Mouse (Mus musculus) heart, embryonic 13.5 days (tissue): ENCODE data around the gene Lhfpl2. TPM values are rescaled to one million over a fixed set of nuclear protein-coding genes. Genes with fewer than 3 reads are reported as not detected.

ENCODE experiments used
- ATAC-seq: fragments of 200-750 bp; cut with Nextera tagmentation; 2 replicates; pipeline ENCODE4 v1.8.0; 2017; ENCODE audit warnings: moderate TSS enrichment; ENCODE audit not compliant: insufficient number of reproducible peaks, low FRiP score, low TSS enrichment; ENCODE audit errors: extremely low read depth
- H3K27ac ChIP-seq: fragments of 300-500 bp; sonication (generic); replicated peaks from 2 replicates; pipeline ENCODE4 v1.5.1; 2015; ENCODE audit warnings: moderate library complexity, mild to moderate bottlenecking, inconsistent platforms
- H3K27me3 ChIP-seq: fragments of 300-500 bp; sonication (generic); replicated peaks from 2 replicates; pipeline ENCODE4 v1.6.1; 2015; ENCODE audit warnings: mild to moderate bottlenecking, inconsistent platforms
- H3K36me3 ChIP-seq: fragments of 300-500 bp; sonication (generic); 2 replicates; pipeline ENCODE4 v1.6.1; 2015; ENCODE audit warnings: mild to moderate bottlenecking, inconsistent platforms
- H3K4me1 ChIP-seq: fragments of 300-500 bp; sonication (generic); 2 replicates; pipeline ENCODE4 v1.6.1; 2015; ENCODE audit warnings: inconsistent platforms
- H3K4me2 ChIP-seq: fragments of 300-500 bp; sonication (generic); 2 replicates; pipeline ENCODE4 v1.6.1; 2015; ENCODE audit warnings: inconsistent platforms, mild to moderate bottlenecking, moderate library complexity
- H3K4me3 ChIP-seq: fragments of 300-500 bp; sonication (generic); 2 replicates; pipeline ENCODE4 v1.5.1; 2015; ENCODE audit warnings: moderate library complexity, mild to moderate bottlenecking, inconsistent platforms
- H3K9ac ChIP-seq: fragments of 300-500 bp; sonication (generic); 2 replicates; pipeline ENCODE4 v1.6.1; 2015; ENCODE audit warnings: inconsistent platforms, mild to moderate bottlenecking, moderate library complexity
- H3K9me3 ChIP-seq: fragments of 300-500 bp; sonication (generic); 2 replicates; pipeline ENCODE4 v1.6.1; 2016; ENCODE audit warnings: inconsistent platforms
- WGBS: fragments of 180-500 bp; shearing (Covaris S2); methylation state at CpG from one replicate; pipeline ENCODE4 v1.1.7; 2015; ENCODE audit warnings: mixed read lengths; 5-methylcytosine and 5-hydroxymethylcytosine counted together
- polyA plus RNA-seq: library from polyadenylated mRNA; unstranded; fragments of >200 nt; fragmentation: Nextera tagmentation; extraction: Ambion mirVana; gene quantifications from 2 replicates; pipeline ENCODE4 v1.2.1, GENCODE M21; 2015

The Lhfpl2 gene
- polyA plus RNA-seq, 1 experiment from 2014 or later: 24.5 TPM

GRCm38 (mm10) chr13:94086090-94086808 lies 28.7 kb downstream of the Lhfpl2 start:
- H3K27me3 ChIP-seq: no peaks in the 10 kb centered on the region
- ATAC-seq: no peak
- WGBS: 78% methylated on average over 12 of the region's 12 CpGs

DNA sequence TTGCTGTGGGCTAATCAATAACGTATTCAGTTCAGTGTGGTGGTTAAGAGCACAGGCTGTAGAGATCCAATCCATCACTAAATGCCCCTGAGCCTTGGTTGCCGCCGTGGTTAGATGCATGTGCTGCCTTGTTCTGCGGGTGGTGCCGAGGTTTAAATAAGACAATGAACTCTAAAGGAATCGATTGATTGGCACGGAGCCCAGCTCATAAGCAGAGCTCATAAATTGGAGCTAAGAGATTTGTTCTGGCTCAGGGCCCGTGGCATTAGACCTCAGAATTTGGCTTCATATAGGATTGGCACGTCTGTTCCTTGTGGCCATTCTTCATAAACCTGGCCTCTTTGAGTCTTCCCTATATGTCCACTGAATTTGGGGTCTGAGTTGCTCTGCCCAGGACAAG lies 29.5 kb downstream of the Lhfpl2 start:
- H3K4me3 ChIP-seq: no peak overlapping the region
- H3K36me3 ChIP-seq: peaks cover 22% of the 10 kb centered on the region

More at GRCm38 (mm10) chr13:94086090-94086808, 28.7 kb downstream of the Lhfpl2 start:
- Histone ChIP-seq H3K9me3 (no peaks in the 10 kb centered on the region), H3K36me3 (peaks cover 22% of the 10 kb centered on the region), H3K9ac (no peak overlapping the region), H3K4me2 (no peak overlapping the region), H3K4me1 (peaks cover 19% of the 10 kb centered on the region), H3K4me3 (no peak overlapping the region), H3K27ac (no peak overlapping the region)

DNA sequence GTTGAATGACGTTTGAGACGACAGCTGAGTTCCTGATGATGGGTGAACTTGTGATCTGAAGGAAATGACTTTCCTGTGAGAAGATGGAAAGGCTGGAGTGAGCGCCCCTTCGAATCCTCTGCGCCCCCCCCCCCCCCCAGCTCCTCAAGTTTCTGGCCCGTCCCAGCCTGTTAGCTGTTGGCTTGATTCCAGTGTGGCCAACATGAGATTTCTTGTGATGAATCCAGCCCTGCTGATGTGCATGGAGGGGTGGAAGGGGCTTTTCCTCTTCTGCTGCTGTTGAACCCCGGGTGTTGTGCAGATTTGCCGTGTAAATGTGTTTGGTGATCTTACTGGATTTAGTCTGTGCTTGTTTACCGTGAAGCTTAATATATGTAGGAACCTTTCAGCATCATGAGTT lies 31.2 kb downstream of the Lhfpl2 start:
- ATAC-seq: no peak
- Histone ChIP-seq H3K4me1 (peaks cover 43% of the 10 kb centered on the region), H3K27ac (no peak overlapping the region), H3K4me2 (no peak overlapping the region), H3K36me3 (peaks cover 18% of the 10 kb centered on the region), H3K27me3 (no peaks in the 10 kb centered on the region), H3K9me3 (no peaks in the 10 kb centered on the region), H3K4me3 (no peak overlapping the region), H3K9ac (no peak overlapping the region)
- 56% methylated on average over 9 of the region's 9 CpGs for WGBS

More for the DNA sequence above, 29.5 kb downstream of the Lhfpl2 start:
- no peak for ATAC-seq
- Histone ChIP-seq H3K9ac (no peak overlapping the region), H3K27me3 (no peaks in the 10 kb centered on the region), H3K9me3 (no peaks in the 10 kb centered on the region), H3K27ac (no peak overlapping the region), H3K4me1 (peaks cover 27% of the 10 kb centered on the region), H3K4me2 (no peak overlapping the region)
- 77% methylated on average over 9 of the region's 9 CpGs for WGBS

- Histone ChIP-seq H3K4me1 (peaks cover 48% of the 10 kb centered on the region), H3K4me3 (no peak overlapping the region)
These were observed 31.7 kb downstream of the Lhfpl2 start for GRCm38 (mm10) chr13:94089286-94089685.

GRCm38 (mm10) chr13:94091366-94091765 lies 33.8 kb downstream of the Lhfpl2 start:
- H3K27me3 ChIP-seq: no peaks in the 10 kb centered on the region
- 54% methylated on average over 2 of the region's 2 CpGs for WGBS
- peaks cover 59% of the 10 kb centered on the region for H3K4me1 ChIP-seq
- H3K27ac ChIP-seq: no peak overlapping the region
- no peak for ATAC-seq
- no peak overlapping the region for H3K9ac ChIP-seq
- no peak overlapping the region for H3K4me2 ChIP-seq
- no peaks in the 10 kb centered on the region for H3K9me3 ChIP-seq
- H3K4me3 ChIP-seq: no peak overlapping the region
- H3K36me3 ChIP-seq: peaks cover 6% of the 10 kb centered on the region; the same call in 1 of the 2 replicates

More at GRCm38 (mm10) chr13:94089286-94089685, 31.7 kb downstream of the Lhfpl2 start:
- Histone ChIP-seq H3K36me3 (peaks cover 15% of the 10 kb centered on the region), H3K27me3 (no peaks in the 10 kb centered on the region), H3K4me2 (no peak overlapping the region), H3K27ac (no peak overlapping the region), H3K9me3 (no peaks in the 10 kb centered on the region), H3K9ac (no peak overlapping the region)
- no peak for ATAC-seq
- WGBS: 52% methylated on average over 9 of the region's 9 CpGs

DNA sequence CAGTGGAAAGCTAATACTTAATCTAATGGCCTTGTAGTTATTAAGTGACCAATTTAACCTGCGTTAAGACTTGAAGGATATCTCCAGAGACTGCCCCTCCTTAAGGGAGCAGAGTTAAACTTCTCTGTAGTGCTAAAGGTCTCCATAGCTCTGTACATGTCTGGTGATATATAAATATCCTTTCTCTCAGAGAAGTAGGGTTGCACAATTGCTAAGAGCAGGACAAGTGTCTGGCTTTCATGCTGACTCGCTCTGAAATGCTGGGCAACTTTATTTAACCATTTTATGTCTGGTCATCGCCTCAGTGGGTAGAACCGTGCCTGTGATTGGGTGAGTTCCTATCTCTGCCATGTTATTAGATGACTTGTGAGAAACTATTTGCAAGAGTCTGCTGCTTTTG lies 36.6 kb downstream of the Lhfpl2 start:
- no peak overlapping the region for H3K4me3 ChIP-seq
- H3K4me1 ChIP-seq: peaks cover 79% of the 10 kb centered on the region
- no peaks in the 10 kb centered on the region for H3K9me3 ChIP-seq
- no peak for ATAC-seq
- no peaks in the 10 kb centered on the region for H3K36me3 ChIP-seq
- H3K27ac ChIP-seq: no peak overlapping the region
- no peak overlapping the region for H3K4me2 ChIP-seq
- no peaks in the 10 kb centered on the region for H3K27me3 ChIP-seq
- 50% methylated on average over 4 of the region's 4 CpGs for WGBS
- no peak overlapping the region for H3K9ac ChIP-seq

GRCm38 (mm10) chr13:94094625-94095024 lies 37.0 kb downstream of the Lhfpl2 start:
- Histone ChIP-seq H3K36me3 (no peaks in the 10 kb centered on the region), H3K27ac (no peak overlapping the region), H3K4me2 (no peak overlapping the region), H3K4me1 (peaks cover 76% of the 10 kb centered on the region), H3K27me3 (no peaks in the 10 kb centered on the region), H3K4me3 (no peak overlapping the region), H3K9ac (no peak overlapping the region), H3K9me3 (no peaks in the 10 kb centered on the region)
- no peak for ATAC-seq
- 86% methylated on average over 3 of the region's 3 CpGs for WGBS

DNA sequence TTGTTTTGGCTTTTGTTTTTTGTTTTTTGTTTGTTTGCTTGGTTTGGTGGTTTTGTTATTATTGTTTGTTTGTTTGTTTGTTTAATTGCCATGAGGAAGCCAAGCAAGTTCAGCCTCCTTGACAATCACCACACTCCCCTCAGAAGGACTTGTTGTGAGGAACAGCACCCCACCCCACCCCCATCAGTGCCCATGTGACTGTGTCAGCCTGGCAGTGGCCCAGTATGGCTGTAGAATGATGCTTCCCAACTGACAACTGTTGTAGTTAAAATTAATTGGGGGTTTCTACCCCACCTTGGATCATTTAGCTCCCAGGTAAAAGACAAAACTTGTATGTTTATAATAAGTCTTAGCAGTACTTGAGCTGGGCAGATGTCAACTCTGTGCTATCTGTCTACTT lies 37.6 kb downstream of the Lhfpl2 start:
- H3K4me2 ChIP-seq: no peak overlapping the region
- H3K9ac ChIP-seq: no peak overlapping the region
- no peak for ATAC-seq
- H3K36me3 ChIP-seq: no peaks in the 10 kb centered on the region
- no peaks in the 10 kb centered on the region for H3K9me3 ChIP-seq
- no peak overlapping the region for H3K4me3 ChIP-seq
- no peak overlapping the region for H3K27ac ChIP-seq
- H3K27me3 ChIP-seq: no peaks in the 10 kb centered on the region
- peaks cover 79% of the 10 kb centered on the region for H3K4me1 ChIP-seq

- H3K9me3 ChIP-seq: no peaks in the 10 kb centered on the region
- H3K36me3 ChIP-seq: no peaks in the 10 kb centered on the region
- H3K4me3 ChIP-seq: no peak overlapping the region
- no peak overlapping the region for H3K4me2 ChIP-seq
- H3K27me3 ChIP-seq: no peaks in the 10 kb centered on the region
- H3K27ac ChIP-seq: no peak overlapping the region
- no peak for ATAC-seq
- WGBS: 58% methylated on average over 2 of the region's 2 CpGs
- no peak overlapping the region for H3K9ac ChIP-seq
- H3K4me1 ChIP-seq: peaks cover 74% of the 10 kb centered on the region
These were observed 40.1 kb downstream of the Lhfpl2 start for GRCm38 (mm10) chr13:94097667-94098066.

GRCm38 (mm10) chr13:94098369-94099084 lies 40.9 kb downstream of the Lhfpl2 start:
- Histone ChIP-seq H3K4me3 (no peak overlapping the region), H3K27ac (no peak overlapping the region), H3K9me3 (no peaks in the 10 kb centered on the region), H3K27me3 (no peaks in the 10 kb centered on the region), H3K4me1 (peaks cover 69% of the 10 kb centered on the region), H3K4me2 (no peak overlapping the region), H3K9ac (no peak overlapping the region), H3K36me3 (no peaks in the 10 kb centered on the region)
- no peak for ATAC-seq
- WGBS: 56% methylated on average over 16 of the region's 16 CpGs

GRCm38 (mm10) chr13:94099087-94099486 lies 41.5 kb downstream of the Lhfpl2 start:
- Histone ChIP-seq H3K9me3 (no peaks in the 10 kb centered on the region), H3K4me2 (no peak overlapping the region), H3K36me3 (no peaks in the 10 kb centered on the region), H3K27me3 (no peaks in the 10 kb centered on the region), H3K4me1 (peaks cover 69% of the 10 kb centered on the region), H3K9ac (no peak overlapping the region), H3K27ac (no peak overlapping the region), H3K4me3 (no peak overlapping the region)
- ATAC-seq: no peak
- WGBS: 74% methylated on average over 10 of the region's 10 CpGs

- H3K9ac ChIP-seq: no peak overlapping the region
- H3K36me3 ChIP-seq: no peaks in the 10 kb centered on the region
- H3K27me3 ChIP-seq: no peaks in the 10 kb centered on the region
- WGBS: 85% methylated on average over 3 of the region's 3 CpGs
- no peak overlapping the region for H3K4me2 ChIP-seq
- H3K4me3 ChIP-seq: no peak overlapping the region
- no peak for ATAC-seq
- no peak overlapping the region for H3K27ac ChIP-seq
- no peaks in the 10 kb centered on the region for H3K9me3 ChIP-seq
- H3K4me1 ChIP-seq: peaks cover 70% of the 10 kb centered on the region
These were observed 42.8 kb downstream of the Lhfpl2 start for GRCm38 (mm10) chr13:94100361-94100760.
